Mouse (Mus musculus): ENCODE data around the gene Ssc4d.

GRCm38 (mm10) chr5:135923901-135924300 lies 50.4 kb downstream of the Ssc4d start:
- TF ChIP-seq CTCF (IDR thresholded peaks at IDR 0.05; ENCODE audit: low read depth, low read length) (no peak), POLR2A (IDR thresholded peaks at IDR 0.05; ENCODE audit: insufficient read depth, low read length) (no peak), EP300 (IDR thresholded peaks at IDR 0.05; ENCODE audit: insufficient read depth, low read depth, low read length) (no peak)
